In the genomic region with DNA sequence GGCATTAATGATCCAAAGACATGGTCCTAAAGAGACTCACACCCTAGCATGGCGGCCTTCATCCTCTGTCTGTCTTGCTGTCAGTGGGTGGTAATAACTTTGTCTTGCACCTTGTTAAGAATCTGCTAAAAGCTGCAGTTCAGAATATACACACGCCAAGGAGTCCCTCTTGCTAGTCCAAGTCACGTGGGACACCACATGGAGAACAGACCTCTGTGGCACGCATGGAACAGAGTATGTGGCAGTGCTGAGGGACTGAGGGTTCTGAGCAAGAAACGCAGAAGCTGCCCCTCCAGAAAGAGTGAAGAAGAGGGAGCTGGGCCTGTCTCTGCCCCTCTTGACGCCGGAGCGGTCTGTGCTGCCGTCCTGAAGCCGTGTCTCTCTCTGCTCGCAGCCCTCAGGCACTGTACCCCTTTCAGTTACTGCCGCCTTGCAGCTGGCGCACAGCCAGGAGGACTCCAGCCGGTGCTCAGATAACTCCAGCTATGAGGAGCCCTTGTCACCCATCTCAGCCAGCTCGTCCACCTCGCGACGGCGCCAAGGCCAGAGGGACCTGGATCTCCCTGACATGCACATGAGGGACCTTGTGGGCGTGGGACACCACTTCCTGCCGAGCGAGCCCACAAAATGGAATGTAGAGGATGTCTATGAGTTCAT, we compare ENCODE assay signal across 14 mouse cellular contexts. TPM values are rescaled to one million over a fixed set of nuclear protein-coding genes. Genes with fewer than 3 reads are reported as not detected.
A peak's percentile ranks its signal among the peaks of the same experiment; 100 is the strongest.
DNase-seq lines count a peak whose midpoint lies in the region; ATAC-seq and TF ChIP-seq lines count a peak whose summit lies in the region.
"Had no signal": no experiment of that assay in that cellular context is flagged by ENCODE, and none has a peak within 500 bp of the region (broad histone marks: within the 10 kb centered on the region; RNA-seq: fewer than 3 reads in every experiment).

No protein-coding gene starts in this region.

- H3K27me3 ChIP-seq in forebrain, postnatal 0 days (ENCODE audit: insufficient read depth, low read length), result no peaks in the 10 kb centered on the region
- H3K27me3 ChIP-seq in forebrain, embryonic 14.5 days (replicated peaks; ENCODE audit: control insufficient read depth, insufficient read depth, low read length), result no peaks in the 10 kb centered on the region
- H3K27me3 ChIP-seq in intestine, embryonic 15.5 days (replicated peaks), result no peaks in the 10 kb centered on the region
- H3K27me3 ChIP-seq: CH12.LX; lung, embryonic 15.5 days had no signal

- H3K36me3 ChIP-seq in forebrain, postnatal 0 days (ENCODE audit: insufficient read depth), result peaks cover 95% of the 10 kb centered on the region
- H3K36me3 ChIP-seq in forebrain, embryonic 14.5 days (ENCODE audit: control insufficient read depth, insufficient read depth, low read length), result peaks cover 99% of the 10 kb centered on the region
- peaks cover 69% of the 10 kb centered on the region for H3K36me3 ChIP-seq in intestine, embryonic 15.5 days

- H3K4me3 ChIP-seq in forebrain, postnatal 0 days (ENCODE audit: low read depth, low read length), result no peak overlapping the region
- H3K4me3 ChIP-seq in forebrain, embryonic 14.5 days (ENCODE audit: low read depth, low read length), result no peak overlapping the region
- no peak overlapping the region for H3K4me3 ChIP-seq in layer of hippocampus, adult 2 months
- H3K4me3 ChIP-seq in intestine, embryonic 15.5 days (replicated peaks), result no peak overlapping the region
- H3K4me3 ChIP-seq: lung, embryonic 15.5 days had no signal

- no peaks in the 10 kb centered on the region for H3K4me1 ChIP-seq in forebrain, postnatal 0 days (ENCODE audit: insufficient read depth)
- no peaks in the 10 kb centered on the region for H3K4me1 ChIP-seq in forebrain, embryonic 14.5 days (ENCODE audit: control insufficient read depth, insufficient read depth, low read length)
- no peaks in the 10 kb centered on the region for H3K4me1 ChIP-seq in intestine, embryonic 15.5 days (replicated peaks)
- H3K4me1 ChIP-seq: lung, embryonic 15.5 days had no signal

- H3K9me3 ChIP-seq in forebrain, postnatal 0 days (ENCODE audit: low read length), result no peaks in the 10 kb centered on the region
- no peaks in the 10 kb centered on the region for H3K9me3 ChIP-seq in forebrain, embryonic 14.5 days (replicated peaks; ENCODE audit: control insufficient read depth, low read length)
- H3K9me3 ChIP-seq in intestine, embryonic 15.5 days, result no peaks in the 10 kb centered on the region
- H3K9me3 ChIP-seq: lung, embryonic 15.5 days had no signal

- no peak overlapping the region for H3K4me2 ChIP-seq in forebrain, postnatal 0 days (ENCODE audit: low read depth)
- no peak overlapping the region for H3K4me2 ChIP-seq in forebrain, embryonic 14.5 days (ENCODE audit: low read length)
- H3K4me2 ChIP-seq in intestine, embryonic 15.5 days (replicated peaks), result no peak overlapping the region
- H3K4me2 ChIP-seq: lung, embryonic 15.5 days had no signal

- H3K9ac ChIP-seq in forebrain, postnatal 0 days, result no peak overlapping the region
- no peak overlapping the region for H3K9ac ChIP-seq in forebrain, embryonic 14.5 days (ENCODE audit: low read length)
- no peak overlapping the region for H3K9ac ChIP-seq in intestine, embryonic 15.5 days
- H3K9ac ChIP-seq: lung, embryonic 15.5 days had no signal

- WGBS in forebrain, postnatal 0 days, result 67% methylated on average over 22 of the region's 22 CpGs
- WGBS in forebrain, embryonic 14.5 days, result 73% methylated on average over 22 of the region's 22 CpGs
- WGBS in intestine, embryonic 15.5 days, result 83% methylated on average over 22 of the region's 22 CpGs

- H3K27ac ChIP-seq in forebrain, postnatal 0 days (ENCODE audit: low read depth, low read length), result no peak overlapping the region
- H3K27ac ChIP-seq in forebrain, embryonic 14.5 days (ENCODE audit: low read depth, low read length), result no peak overlapping the region
- 0 out of 2 replicates have a peak overlapping the region, but pooled peaks have one; percentile 33 for H3K27ac ChIP-seq in layer of hippocampus, adult 2 months
- H3K27ac ChIP-seq in intestine, embryonic 15.5 days, result no peak overlapping the region
- H3K27ac ChIP-seq: kidney, postnatal 0 days; lung, embryonic 15.5 days had no signal

- no peak for TF ChIP-seq CTCF in forebrain, postnatal 0 days (IDR thresholded peaks at IDR 0.05; ENCODE audit: low read depth)
- TF ChIP-seq CTCF in layer of hippocampus, adult 2 months (conservative IDR thresholded peaks at IDR 0.05), result no peak

- no peak for DNase-seq in forebrain, postnatal 0 days
- no peak for DNase-seq in forebrain, embryonic 14.5 days (ENCODE audit: low spot score)
- DNase-seq in layer of hippocampus, adult 2 months (ENCODE audit: low spot score in 2 of 2), result no peak
- DNase-seq in layer of hippocampus, postnatal 25 days (ENCODE audit: extremely low spot score in 1 of 2, low spot score in 1 of 2), result no peak
- peak; percentile 45 for DNase-seq in adrenal gland, adult 8-10 months
- DNase-seq in cerebellum, postnatal 25 days, result peak; percentile 69 to 76
- DNase-seq in gastrocnemius, adult 8-10 months (ENCODE audit: low spot score in 2 of 2), result no peak
- DNase-seq: right cerebral cortex, postnatal 25 days; thymus, postnatal 14 days had no signal

- peak; percentile 45; the same call in 1 of the 2 replicates for ATAC-seq in forebrain, postnatal 0 days
- no peak for ATAC-seq in forebrain, embryonic 14.5 days
- no peak for ATAC-seq in intestine, embryonic 15.5 days
- ATAC-seq: activated CD4-positive, CD25-positive, alpha-beta regulatory T cell, adult 4 months had no signal

RNA-seq across cellular contexts. Expression of a gene that starts 7.4 kb away (rescaled TPM):
- total RNA-seq in forebrain, postnatal 0 days (2014; rRNA removed), result 0.52 and 0.92 TPM in 2 replicates
- 0.05 and 0.16 TPM in 2 replicates for polyA plus RNA-seq in forebrain, postnatal 0 days (2015; fragmentation: Nextera tagmentation; extraction: Ambion mirVana)
- 0.27 and 0.38 TPM in 2 replicates for polyA plus RNA-seq in forebrain, embryonic 14.5 days (2014; fragmentation: Nextera tagmentation; extraction: Ambion mirVana)
- under 1 TPM; 0.20 to 0.26 TPM for total RNA-seq in layer of hippocampus, adult 2 months (2021)
- under 1 TPM; 0.12 to 0.14 TPM for total RNA-seq in layer of hippocampus, postnatal 25 days (2021)
- total RNA-seq in adrenal gland, adult 8-10 months (2022), result under 1 TPM; 0.14 to 0.34 (median 0.15) TPM
- 0.08 and 0.13 TPM in 2 replicates for polyA plus RNA-seq in intestine, embryonic 15.5 days (2015; fragmentation: Nextera tagmentation; extraction: Ambion mirVana)
- total RNA-seq in gastrocnemius, adult 8-10 months (2022), result not detected
- polyA plus RNA-seq: activated CD4-positive, CD25-positive, alpha-beta regulatory T cell, adult 4 months had no signal

RNA-seq across cellular contexts. Expression of a gene that starts 58.1 kb away (rescaled TPM):
- total RNA-seq in forebrain, postnatal 0 days (2014; rRNA removed), result 23.2 and 26.9 TPM in 2 replicates
- polyA plus RNA-seq in forebrain, postnatal 0 days (2015; fragmentation: Nextera tagmentation; extraction: Ambion mirVana), result 26.6 and 29.8 TPM in 2 replicates
- 26.1 and 31.3 TPM in 2 replicates for polyA plus RNA-seq in forebrain, embryonic 14.5 days (2014; fragmentation: Nextera tagmentation; extraction: Ambion mirVana)
- 10 to 100 TPM; 25.8 to 26.8 TPM for total RNA-seq in layer of hippocampus, adult 2 months (2021)
- total RNA-seq in layer of hippocampus, postnatal 25 days (2021), result 10 to 100 TPM; 24.7 to 33.8 TPM
- total RNA-seq in adrenal gland, adult 8-10 months (2022), result 10 to 100 TPM; 22.1 to 36.6 (median 27.9) TPM
- 22.8 and 23.5 TPM in 2 replicates for polyA plus RNA-seq in intestine, embryonic 15.5 days (2015; fragmentation: Nextera tagmentation; extraction: Ambion mirVana)
- 1 to 10 TPM; 7.9 to 9.0 (median 8.6) TPM for total RNA-seq in gastrocnemius, adult 8-10 months (2022)

Comparison
In these comparisons a context has a peak if more than half of its experiments do, and no peak if none do; other contexts are left out.
1. DNase-seq: peak in adrenal gland, adult 8-10 months (single experiment) and cerebellum, postnatal 25 days (2 of 2); none in forebrain, postnatal 0 days (single experiment), forebrain, embryonic 14.5 days (single experiment), layer of hippocampus, adult 2 months (0 of 2), layer of hippocampus, postnatal 25 days (0 of 2) and gastrocnemius, adult 8-10 months (0 of 2).